Mouse (Mus musculus): ENCODE data around the gene Mrpl49.

Gene Mrpl49

GRCm38 (mm10) chr19:6037695-6038094 lies 19.9 kb downstream of the Mrpl49 start:
- no peak for DNase-seq (ENCODE audit: low spot score in 2 of 2)

GRCm38 (mm10) chr19:6035966-6036585 lies 21.5 kb downstream of the Mrpl49 start:
- no peak for DNase-seq (ENCODE audit: low spot score in 2 of 2)

- DNase-seq (ENCODE audit: low spot score in 2 of 2): no peak
Observed at GRCm38 (mm10) chr19:6030520-6031280, 26.9 kb downstream of the Mrpl49 start.

GRCm38 (mm10) chr19:6029426-6029825 lies 28.2 kb downstream of the Mrpl49 start:
- no peak for DNase-seq (ENCODE audit: low spot score in 2 of 2)

GRCm38 (mm10) chr19:6028991-6029390 lies 28.6 kb downstream of the Mrpl49 start:
- DNase-seq (ENCODE audit: low spot score in 2 of 2): no peak

- DNase-seq (ENCODE audit: low spot score in 2 of 2): no peak
Observed at GRCm38 (mm10) chr19:6023930-6024329, 33.7 kb downstream of the Mrpl49 start.

- no peak for DNase-seq (ENCODE audit: low spot score in 2 of 2)
Observed at GRCm38 (mm10) chr19:6023059-6023458, 34.5 kb downstream of the Mrpl49 start.

- no peak for DNase-seq (ENCODE audit: low spot score in 2 of 2)
Observed at GRCm38 (mm10) chr19:6020276-6020675, 37.3 kb downstream of the Mrpl49 start.

- DNase-seq (ENCODE audit: low spot score in 2 of 2): peak; percentile 83 to 89
Observed at GRCm38 (mm10) chr19:6018142-6019089, 39.2 kb downstream of the Mrpl49 start.

GRCm38 (mm10) chr19:6016532-6016931 lies 41.1 kb downstream of the Mrpl49 start:
- DNase-seq (ENCODE audit: low spot score in 2 of 2): no peak

- DNase-seq (ENCODE audit: low spot score in 2 of 2): peak; percentile 75 to 80
Observed at GRCm38 (mm10) chr19:6015511-6016315, 41.9 kb downstream of the Mrpl49 start, which contains the start of gene Capn1. Gene Capn1, minus strand, starts transcription at chr19:6015897.

- DNase-seq (ENCODE audit: low spot score in 2 of 2): no peak
Observed at GRCm38 (mm10) chr19:6014991-6015510, 42.5 kb downstream of the Mrpl49 start.

GRCm38 (mm10) chr19:6013691-6014090 lies 43.9 kb downstream of the Mrpl49 start:
- no peak for DNase-seq (ENCODE audit: low spot score in 2 of 2)

GRCm38 (mm10) chr19:6009137-6009536 lies 48.4 kb downstream of the Mrpl49 start:
- no peak for DNase-seq (ENCODE audit: low spot score in 2 of 2)

- no peak for DNase-seq (ENCODE audit: low spot score in 2 of 2)
Observed at GRCm38 (mm10) chr19:6007013-6007412, 50.6 kb downstream of the Mrpl49 start.

- DNase-seq (ENCODE audit: low spot score in 2 of 2): no peak
Observed at GRCm38 (mm10) chr19:6005541-6005940, 52.0 kb downstream of the Mrpl49 start.
